Mouse (Mus musculus): ENCODE results near the gene Ebf1.
"Not testable (repeated sequence)": the region's sequence is repeated elsewhere in the genome, so short reads cannot be mapped to it uniquely, and the experiment has no call there.

Gene Ebf1

DNA sequence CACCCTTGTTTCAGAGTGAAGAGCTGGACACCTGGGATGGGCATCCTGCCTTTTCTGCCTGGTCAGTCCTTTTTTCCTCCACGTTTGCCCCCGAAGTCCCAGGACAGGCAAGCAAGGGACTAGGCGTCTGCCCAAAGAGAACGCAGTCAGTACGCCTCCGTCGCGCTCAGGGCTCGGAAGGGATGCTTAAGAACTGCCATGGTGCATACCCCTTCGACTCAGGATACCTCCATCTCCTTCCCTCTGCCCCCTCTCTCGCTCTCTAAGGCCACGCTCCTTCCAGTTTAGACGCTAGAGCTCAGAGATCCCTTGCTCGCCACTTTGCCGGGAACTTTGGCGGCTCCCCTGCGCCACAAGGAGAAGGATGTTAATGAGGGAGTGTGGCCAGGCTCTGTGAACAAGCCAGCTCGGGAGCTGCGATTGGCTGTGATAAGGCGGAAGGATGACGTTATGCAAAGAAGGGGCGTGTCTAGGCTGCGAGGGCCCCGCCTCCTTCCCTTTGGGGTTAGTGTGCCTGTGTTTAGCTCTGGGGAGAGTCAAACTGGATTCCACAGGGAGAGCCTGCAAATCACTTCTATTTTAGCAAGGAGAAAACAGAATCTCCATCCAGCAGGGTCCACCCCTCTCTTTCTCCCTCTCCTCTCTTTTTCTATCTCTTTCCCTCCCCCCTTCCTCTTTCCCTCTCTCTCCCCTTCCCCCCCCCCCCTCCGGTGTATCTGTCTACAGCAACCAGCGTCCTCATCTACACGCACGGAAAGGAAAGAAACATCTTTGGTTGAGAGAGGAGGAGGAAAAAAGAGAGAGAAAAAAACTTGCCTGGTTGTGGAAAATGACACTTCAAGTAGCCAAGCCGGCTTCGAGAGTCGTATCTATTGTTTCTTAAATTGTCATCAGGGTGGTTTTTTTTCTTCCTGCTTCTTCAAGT is at the start of gene Ebf1:
Ebf1 (plus strand) TSS at position 530 of the 925 bp plus-strand sequence.
- H3K36me3 ChIP-seq (ENCODE audit: control insufficient read depth, insufficient read depth, low read length, poor library complexity, severe bottlenecking) = peaks cover 11% of the 10 kb centered on the region
- H3K27me3 ChIP-seq (ENCODE audit: control insufficient read depth, insufficient read depth, low read length, poor library complexity, severe bottlenecking) = no peaks in the 10 kb centered on the region
- peak; percentile 97 for DNase-seq (ENCODE audit: low read depth, low spot score)

DNA sequence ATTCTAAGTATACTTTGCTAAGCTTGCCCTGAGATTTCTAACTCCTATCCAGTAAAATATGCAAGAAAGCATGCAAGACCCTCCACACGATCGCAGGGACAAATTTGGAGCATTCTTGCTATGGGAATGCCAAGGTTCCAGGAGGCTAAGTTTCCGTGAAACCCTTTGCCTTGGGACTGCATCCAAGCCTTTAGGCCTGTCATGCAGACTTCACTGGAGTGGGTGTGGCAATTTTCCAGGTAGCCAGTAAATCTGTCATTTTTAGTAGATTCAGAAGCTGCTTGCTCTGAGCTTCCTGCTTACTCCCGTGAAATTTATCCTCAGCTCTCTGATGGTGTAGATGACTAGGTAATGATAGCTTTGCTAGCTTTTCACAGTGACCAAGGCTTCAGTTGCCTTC is 46.8 kb upstream of the Ebf1 start:
- H3K36me3 ChIP-seq (ENCODE audit: control insufficient read depth, insufficient read depth, low read length, poor library complexity, severe bottlenecking); H3K27me3 ChIP-seq (ENCODE audit: control insufficient read depth, insufficient read depth, low read length, poor library complexity, severe bottlenecking); DNase-seq (ENCODE audit: low read depth, low spot score): not testable (repeated sequence)

DNA sequence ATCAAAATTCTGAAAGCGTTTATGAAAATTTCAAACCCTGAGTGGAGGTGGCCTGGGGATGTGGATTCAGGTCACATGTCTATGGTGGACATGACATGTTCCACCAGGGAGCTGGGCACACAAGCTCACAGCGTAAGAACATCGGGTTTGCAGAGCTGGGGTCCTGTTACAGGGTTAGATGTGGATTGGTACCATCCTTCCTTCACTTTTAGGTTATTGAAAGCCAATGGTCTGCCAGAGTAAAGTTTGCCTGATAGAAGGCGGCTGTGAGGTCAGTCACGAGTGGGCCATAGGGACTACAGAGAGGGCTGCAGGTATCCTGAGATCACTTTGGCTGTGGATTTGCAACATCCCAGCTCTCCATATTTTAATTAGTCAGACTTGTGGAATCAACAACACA is 44.3 kb upstream of the Ebf1 start:
- peaks cover 2% of the 10 kb centered on the region; the same call in 1 of the 2 replicates for H3K36me3 ChIP-seq (ENCODE audit: control insufficient read depth, insufficient read depth, low read length, poor library complexity, severe bottlenecking)
- DNase-seq (ENCODE audit: low read depth, low spot score) = no peak
- H3K27me3 ChIP-seq (ENCODE audit: control insufficient read depth, insufficient read depth, low read length, poor library complexity, severe bottlenecking) = no peaks in the 10 kb centered on the region

DNA sequence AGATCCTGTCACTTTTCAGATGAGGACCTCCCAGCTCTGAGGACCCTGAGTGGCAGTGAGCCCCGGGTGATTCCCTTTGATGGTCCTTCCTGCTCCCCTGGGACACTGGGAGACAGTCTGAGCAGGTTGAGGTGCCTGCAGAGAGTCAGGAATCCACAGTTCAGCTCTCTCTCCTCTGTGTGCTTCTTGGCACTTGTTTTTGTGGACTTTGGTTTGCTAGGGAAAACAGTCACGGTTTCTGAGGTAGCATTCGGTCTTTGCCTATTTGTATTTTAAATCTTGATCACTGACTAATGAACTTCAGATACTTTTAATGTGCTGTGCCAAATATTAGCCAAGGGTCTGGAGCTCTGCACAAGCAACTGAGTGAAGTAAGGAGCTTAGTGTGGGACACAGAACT is 43.7 kb upstream of the Ebf1 start:
- no peaks in the 10 kb centered on the region for H3K27me3 ChIP-seq (ENCODE audit: control insufficient read depth, insufficient read depth, low read length, poor library complexity, severe bottlenecking)
- DNase-seq (ENCODE audit: low read depth, low spot score) = no peak
- peaks cover 2% of the 10 kb centered on the region; the same call in 1 of the 2 replicates for H3K36me3 ChIP-seq (ENCODE audit: control insufficient read depth, insufficient read depth, low read length, poor library complexity, severe bottlenecking)

DNA sequence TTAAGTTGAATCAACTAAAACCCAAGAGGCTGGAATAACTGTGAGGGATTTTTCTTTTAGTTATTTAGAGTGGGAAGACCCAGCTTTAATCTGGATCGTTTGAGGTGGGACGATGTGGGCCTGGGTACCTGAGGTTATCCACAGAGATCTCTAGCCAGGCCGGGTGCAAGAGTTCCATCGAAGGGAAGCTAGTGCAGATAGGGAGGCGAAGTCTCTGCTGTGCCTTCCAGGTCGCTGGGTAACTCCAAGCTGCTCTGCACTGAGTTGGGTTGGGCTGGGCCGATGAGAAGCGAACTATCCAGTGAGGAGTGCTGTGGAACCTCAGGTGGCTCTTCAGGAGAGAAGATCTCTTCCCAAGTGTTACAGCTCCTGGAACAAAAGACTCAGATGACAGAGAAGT is 42.7 kb upstream of the Ebf1 start:
- H3K27me3 ChIP-seq (ENCODE audit: control insufficient read depth, insufficient read depth, low read length, poor library complexity, severe bottlenecking) = no peaks in the 10 kb centered on the region
- DNase-seq (ENCODE audit: low read depth, low spot score) = no peak

DNA sequence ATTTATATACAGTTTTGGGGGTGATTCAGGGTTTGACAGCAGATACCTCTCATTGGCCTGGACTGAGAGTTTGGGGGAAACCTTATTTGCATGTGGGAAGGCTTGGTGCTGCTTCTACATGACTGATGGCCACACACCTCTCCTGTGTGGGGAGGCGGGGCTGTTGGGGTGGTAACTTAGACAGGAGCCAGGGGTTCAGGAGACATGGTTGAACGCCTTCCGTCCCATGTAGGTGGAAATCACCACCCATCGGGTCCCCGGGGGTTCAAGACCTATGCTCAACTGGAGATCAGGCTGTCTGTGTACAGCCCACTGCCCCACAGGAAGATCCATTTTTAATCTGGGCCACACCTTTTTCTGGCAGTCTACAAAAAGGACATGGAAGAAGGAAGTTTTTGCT is 42.3 kb upstream of the Ebf1 start:
- Histone ChIP-seq H3K27me3 (ENCODE audit: control insufficient read depth, insufficient read depth, low read length, poor library complexity, severe bottlenecking) (no peaks in the 10 kb centered on the region), H3K36me3 (ENCODE audit: control insufficient read depth, insufficient read depth, low read length, poor library complexity, severe bottlenecking) (peaks cover 2% of the 10 kb centered on the region; the same call in 1 of the 2 replicates)
- peak; percentile 93 for DNase-seq (ENCODE audit: low read depth, low spot score)

More for the DNA sequence above, 42.7 kb upstream of the Ebf1 start:
- H3K36me3 ChIP-seq (ENCODE audit: control insufficient read depth, insufficient read depth, low read length, poor library complexity, severe bottlenecking) = peaks cover 2% of the 10 kb centered on the region; the same call in 1 of the 2 replicates

DNA sequence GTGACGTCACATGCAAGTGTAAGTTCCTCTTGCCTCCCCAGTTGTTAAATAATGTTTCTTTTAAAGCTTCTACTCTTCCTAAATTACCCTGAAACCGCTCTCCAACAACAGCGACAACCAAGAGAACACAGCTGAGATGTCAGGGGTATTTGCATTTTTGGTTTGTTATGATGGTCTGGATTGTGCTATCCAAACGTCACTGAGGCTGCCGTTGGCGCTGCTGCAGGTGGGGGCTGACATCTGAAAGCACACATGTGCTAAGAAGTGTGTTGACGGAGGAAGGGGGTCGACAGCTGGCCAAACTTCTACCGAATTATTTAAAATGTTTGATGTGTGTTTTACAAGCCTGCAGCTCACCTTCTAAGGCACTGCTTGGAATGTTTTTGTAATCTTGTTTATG is 39.2 kb upstream of the Ebf1 start:
- no peaks in the 10 kb centered on the region for H3K36me3 ChIP-seq (ENCODE audit: control insufficient read depth, insufficient read depth, low read length, poor library complexity, severe bottlenecking)
- peak; percentile 63 for DNase-seq (ENCODE audit: low read depth, low spot score)
- no peaks in the 10 kb centered on the region for H3K27me3 ChIP-seq (ENCODE audit: control insufficient read depth, insufficient read depth, low read length, poor library complexity, severe bottlenecking)

DNA sequence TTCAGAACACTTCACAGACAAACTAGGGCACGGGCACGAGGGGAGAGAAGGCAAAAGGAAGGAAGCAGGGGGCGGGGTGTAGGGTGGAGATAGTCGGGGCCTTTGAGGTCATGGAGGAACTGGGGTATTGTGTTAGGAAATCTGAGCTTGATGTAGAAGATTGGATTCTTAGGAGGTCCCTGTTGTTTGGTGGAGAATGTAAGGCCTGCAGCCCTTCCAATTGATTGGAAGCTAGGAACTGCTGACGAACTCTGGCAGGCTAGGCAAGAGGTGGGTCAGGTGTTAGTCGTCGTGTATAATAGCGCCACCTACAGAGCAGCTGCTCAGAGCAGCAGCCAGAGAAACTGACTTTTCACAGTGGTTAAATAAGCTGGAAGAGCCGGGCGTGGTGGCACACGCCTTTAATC is 35.8 kb upstream of the Ebf1 start:
- Histone ChIP-seq H3K36me3 (ENCODE audit: control insufficient read depth, insufficient read depth, low read length, poor library complexity, severe bottlenecking) (no peaks in the 10 kb centered on the region), H3K27me3 (ENCODE audit: control insufficient read depth, insufficient read depth, low read length, poor library complexity, severe bottlenecking) (no peaks in the 10 kb centered on the region; the same call in 1 of the 2 replicates)
- DNase-seq (ENCODE audit: low read depth, low spot score) = peak; percentile 86

DNA sequence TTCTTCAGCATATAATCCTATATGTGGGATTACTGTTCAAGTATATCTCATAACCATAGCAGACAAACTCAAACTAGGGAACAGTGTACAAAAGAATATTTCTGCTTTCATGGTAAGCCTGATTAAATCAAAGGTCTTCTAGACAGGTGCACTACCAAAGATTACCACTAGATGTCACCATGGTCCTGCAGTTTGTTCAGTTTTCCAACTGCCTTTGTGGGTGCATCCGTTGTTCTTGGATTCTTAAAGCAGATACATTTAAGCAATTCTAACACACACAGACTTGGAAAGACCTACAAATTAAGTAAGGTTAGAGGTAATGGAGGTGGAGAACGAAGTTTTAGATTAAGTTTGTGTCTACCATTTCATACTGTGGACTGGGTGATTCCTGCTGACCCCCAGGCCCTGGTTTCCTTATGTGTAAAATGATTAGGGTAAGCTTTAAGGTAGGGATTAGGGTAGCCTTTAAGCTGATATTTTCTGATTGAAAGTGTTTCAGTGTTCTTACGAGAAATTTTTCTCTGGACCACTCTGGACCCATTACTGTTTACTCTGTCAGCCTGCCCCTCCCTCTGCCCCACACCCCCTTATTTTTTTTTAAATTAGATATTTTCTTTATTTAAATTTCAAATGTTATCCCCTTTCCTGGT is 30.9 kb upstream of the Ebf1 start:
- DNase-seq (ENCODE audit: low read depth, low spot score) = peak; percentile 90
- Histone ChIP-seq H3K36me3 (ENCODE audit: control insufficient read depth, insufficient read depth, low read length, poor library complexity, severe bottlenecking) (no peaks in the 10 kb centered on the region), H3K27me3 (ENCODE audit: control insufficient read depth, insufficient read depth, low read length, poor library complexity, severe bottlenecking) (no peaks in the 10 kb centered on the region; the same call in 1 of the 2 replicates)

DNA sequence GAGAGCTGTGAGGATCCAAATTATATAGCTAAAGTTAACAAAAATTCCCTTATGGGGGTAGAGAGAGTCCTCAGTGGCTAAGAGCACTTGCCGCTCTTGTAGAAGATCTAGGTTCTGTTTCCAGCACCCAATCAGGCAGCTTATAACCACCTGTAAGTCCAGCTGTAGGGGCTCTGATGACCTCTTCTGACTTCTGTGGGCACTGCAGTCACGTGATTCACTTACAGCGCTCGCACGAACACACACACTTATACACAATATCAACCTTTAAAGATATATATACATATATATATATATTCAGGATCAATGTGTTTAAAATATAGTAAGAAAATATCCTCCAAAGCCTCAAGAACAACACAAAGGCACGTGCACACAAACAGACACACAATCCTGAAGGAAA is 24.1 kb upstream of the Ebf1 start:
- H3K27me3 ChIP-seq (ENCODE audit: control insufficient read depth, insufficient read depth, low read length, poor library complexity, severe bottlenecking) = no peaks in the 10 kb centered on the region
- no peak for DNase-seq (ENCODE audit: low read depth, low spot score)

DNA sequence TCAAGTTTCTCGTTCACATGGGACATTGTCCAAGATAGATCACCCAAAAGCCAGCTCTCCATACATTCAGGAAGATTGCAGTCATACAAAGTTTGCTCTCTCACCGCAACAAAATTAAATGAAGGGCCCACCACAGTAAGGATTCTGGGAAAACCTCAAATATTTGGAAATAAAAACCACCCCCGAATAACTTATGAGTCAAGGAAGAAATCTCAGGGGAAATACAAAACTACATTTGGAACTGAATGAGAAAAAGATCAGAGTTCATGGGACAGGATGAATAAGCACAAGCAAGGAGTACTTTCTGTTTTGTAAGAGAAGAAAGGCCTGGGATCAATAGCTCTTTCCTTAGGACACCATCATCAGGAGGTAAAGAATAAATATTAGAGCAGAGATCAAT is 22.3 kb upstream of the Ebf1 start:
- Histone ChIP-seq H3K36me3 (ENCODE audit: control insufficient read depth, insufficient read depth, low read length, poor library complexity, severe bottlenecking) (no peaks in the 10 kb centered on the region), H3K27me3 (ENCODE audit: control insufficient read depth, insufficient read depth, low read length, poor library complexity, severe bottlenecking) (no peaks in the 10 kb centered on the region)
- no peak for DNase-seq (ENCODE audit: low read depth, low spot score)

More for the DNA sequence above, 24.1 kb upstream of the Ebf1 start:
- H3K36me3 ChIP-seq (ENCODE audit: control insufficient read depth, insufficient read depth, low read length, poor library complexity, severe bottlenecking) = no peaks in the 10 kb centered on the region

DNA sequence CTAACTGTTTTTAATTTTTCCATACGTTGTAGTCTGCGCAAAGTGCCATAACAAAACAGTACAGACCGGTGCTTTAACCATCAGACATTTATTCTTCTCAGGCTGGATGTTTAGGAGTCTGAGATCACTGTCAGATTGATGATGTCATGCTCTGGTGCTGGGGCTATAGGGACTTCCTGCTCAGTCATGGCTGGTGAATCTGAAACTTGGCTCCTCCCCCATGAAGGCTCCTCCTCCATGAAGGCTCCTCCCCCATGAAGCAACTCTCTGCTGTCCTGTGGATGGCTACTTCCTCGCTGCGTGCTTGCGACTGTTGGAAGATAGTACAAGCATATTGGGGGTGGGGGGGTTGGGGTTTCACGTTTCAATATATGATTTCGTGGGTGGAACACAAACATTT is 10.2 kb upstream of the Ebf1 start:
- no peaks in the 10 kb centered on the region for H3K27me3 ChIP-seq (ENCODE audit: control insufficient read depth, insufficient read depth, low read length, poor library complexity, severe bottlenecking)
- DNase-seq (ENCODE audit: low read depth, low spot score) = peak; percentile 61
- H3K36me3 ChIP-seq (ENCODE audit: control insufficient read depth, insufficient read depth, low read length, poor library complexity, severe bottlenecking) = no peaks in the 10 kb centered on the region

DNA sequence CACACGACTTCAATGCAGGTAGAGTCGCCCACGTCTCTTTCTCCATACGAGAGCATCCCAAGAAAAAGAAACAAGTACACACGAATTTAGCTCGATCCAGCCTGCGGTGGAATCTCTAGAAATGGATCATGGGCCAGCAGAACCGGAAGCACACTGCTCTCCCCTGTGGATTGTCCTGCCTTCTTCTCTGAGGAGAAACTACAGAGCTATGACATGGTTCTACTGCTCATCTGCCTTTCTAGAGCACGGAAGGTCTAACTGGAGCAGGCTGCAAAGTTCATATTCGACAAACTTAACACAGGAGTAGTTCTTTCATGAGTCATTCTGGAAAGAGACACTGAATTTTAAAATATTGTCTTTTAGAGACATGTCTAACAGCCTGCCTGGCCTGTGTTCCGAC is 8.5 kb upstream of the Ebf1 start:
- Histone ChIP-seq H3K27me3 (ENCODE audit: control insufficient read depth, insufficient read depth, low read length, poor library complexity, severe bottlenecking) (no peaks in the 10 kb centered on the region), H3K36me3 (ENCODE audit: control insufficient read depth, insufficient read depth, low read length, poor library complexity, severe bottlenecking) (no peaks in the 10 kb centered on the region)
- no peak for DNase-seq (ENCODE audit: low read depth, low spot score)

DNA sequence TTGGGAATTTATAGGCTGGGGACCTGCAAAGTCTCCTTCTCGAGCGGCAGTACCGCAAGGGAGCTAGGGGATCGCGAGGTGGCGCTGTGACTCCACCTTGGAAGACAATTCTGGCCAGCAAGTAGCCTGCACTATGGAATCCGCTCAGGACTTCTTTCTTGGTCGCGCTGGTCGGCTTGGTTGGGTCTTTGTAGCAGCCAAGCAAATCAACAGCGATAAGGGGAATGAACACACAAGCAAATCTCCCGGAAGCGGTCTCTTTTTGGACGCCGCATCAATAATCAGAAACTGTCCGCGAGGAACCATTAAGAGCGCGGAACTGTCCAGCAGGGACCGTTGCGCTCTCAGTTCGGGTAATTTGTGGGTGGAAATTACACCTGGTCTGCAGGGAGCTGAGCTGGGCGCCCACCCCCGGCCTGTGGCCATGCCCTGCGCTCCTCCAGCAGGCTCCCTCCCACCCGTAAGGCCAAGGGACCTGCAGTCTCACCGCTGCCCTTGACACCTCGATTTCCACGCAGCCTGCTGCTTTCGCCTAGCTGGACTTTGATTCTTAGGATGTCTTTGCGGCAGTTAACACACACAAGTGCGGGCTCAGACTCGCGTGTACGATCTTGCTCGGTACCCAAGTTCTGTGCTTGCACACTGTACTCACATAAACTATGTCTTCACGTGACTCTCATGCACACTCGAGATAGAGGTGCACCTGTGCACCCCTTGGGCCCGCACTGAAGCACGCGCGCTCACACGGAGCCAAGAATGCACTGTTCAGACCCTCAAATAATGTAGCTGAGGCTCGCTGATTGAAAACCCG is 5.9 kb upstream of the Ebf1 start:
- DNase-seq (ENCODE audit: low read depth, low spot score) = peak; percentile 94
- Histone ChIP-seq H3K36me3 (ENCODE audit: control insufficient read depth, insufficient read depth, low read length, poor library complexity, severe bottlenecking) (no peaks in the 10 kb centered on the region), H3K27me3 (ENCODE audit: control insufficient read depth, insufficient read depth, low read length, poor library complexity, severe bottlenecking) (no peaks in the 10 kb centered on the region)

All from splenic B cell, adult 2 months (primary cell).